Mouse (Mus musculus): ENCODE measurements at regions not wholly inside any gene's neighbourhood (a gene's known extent, or its start where the extent isn't known, plus 50 kb on each side); places are given as distances from the start of the nearest gene placed in this dataset.

DNA sequence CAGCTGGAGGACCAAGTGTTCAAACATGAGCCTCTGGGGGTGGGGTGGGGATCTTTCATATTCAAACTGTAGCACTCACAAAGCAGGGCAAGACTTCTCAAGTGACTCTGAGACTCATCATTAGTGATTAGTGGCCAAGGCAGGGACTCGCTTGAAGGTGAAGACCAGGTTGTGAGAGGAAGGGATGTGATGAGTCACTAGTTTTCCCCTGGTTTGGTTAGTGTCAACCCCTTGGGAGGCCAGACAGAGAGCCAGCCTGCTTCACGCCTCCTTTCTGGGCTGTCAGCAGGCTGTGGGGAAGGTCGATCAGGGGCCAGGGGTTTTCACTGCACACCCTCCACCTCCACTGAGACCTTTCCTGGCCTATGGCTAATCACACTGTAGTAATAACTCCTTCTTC lies 65.2 kb downstream of the Slc30a10 start:
- ATAC-seq (no peak), DNase-seq (ENCODE audit: low read depth, low spot score) (no peak)
- ChIA-PET CTCF (no interaction called here), POLR2A (no interaction called here)
- TF ChIP-seq CTCF (IDR thresholded peaks at IDR 0.05), result no peak
- H3K27me3 ChIP-seq, result no peaks in the 10 kb centered on the region
- in situ Hi-C loops (cut with MboI; ENCODE audit: low pct_unique_long_range_greater_than_20kb), result no loop called here

DNA sequence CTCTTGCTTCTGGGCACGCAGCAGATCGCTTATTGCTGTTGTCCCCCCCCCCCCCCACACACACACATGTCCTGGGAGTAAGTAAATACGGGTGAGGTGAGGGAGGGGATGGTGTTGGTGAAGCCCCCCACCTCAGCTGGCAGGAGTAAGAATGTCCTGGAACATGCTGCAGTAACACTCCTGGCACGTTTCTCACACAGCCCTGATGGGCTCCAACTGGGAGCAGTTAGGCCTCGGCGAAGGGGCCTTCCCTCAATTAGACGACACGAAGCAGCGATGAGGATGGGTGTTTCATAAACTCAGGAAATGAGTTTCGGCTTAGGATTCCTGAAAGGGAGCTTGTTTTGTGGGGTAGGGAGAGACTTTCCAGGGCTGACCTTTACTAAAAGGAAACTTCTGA lies 69.4 kb downstream of the Slc30a10 start:
- ATAC-seq (no peak), DNase-seq (ENCODE audit: low read depth, low spot score) (no peak)
- H3K27me3 ChIP-seq, result no peaks in the 10 kb centered on the region
- no peak for TF ChIP-seq CTCF (IDR thresholded peaks at IDR 0.05)
- ChIA-PET CTCF (no interaction called here), POLR2A (no interaction called here)
- in situ Hi-C loops (cut with MboI; ENCODE audit: low pct_unique_long_range_greater_than_20kb), result no loop called here

DNA sequence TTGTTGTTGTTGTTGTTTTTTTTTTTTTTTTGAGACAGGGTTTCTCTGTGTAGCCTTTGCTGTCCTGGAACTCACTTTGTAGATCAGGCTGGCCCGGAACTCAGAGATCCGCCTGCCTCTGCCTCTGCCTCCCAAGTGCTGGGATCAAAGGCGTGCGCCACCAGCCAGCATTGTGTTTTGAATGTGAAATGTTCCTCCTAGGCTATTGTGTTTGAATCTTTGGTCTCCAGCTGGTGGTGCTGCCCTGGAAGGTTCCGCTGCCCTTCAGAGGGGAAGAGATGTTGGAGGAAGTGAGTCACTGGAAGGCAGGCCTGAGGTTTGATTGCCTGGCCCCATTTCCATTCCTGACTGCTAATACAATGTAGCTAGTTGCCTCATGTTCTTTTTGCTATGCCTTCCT lies 78.8 kb downstream of the Slc30a10 start:
- CTCF ChIA-PET, result no interaction called here
- no peak for DNase-seq (ENCODE audit: low read depth, low spot score)

DNA sequence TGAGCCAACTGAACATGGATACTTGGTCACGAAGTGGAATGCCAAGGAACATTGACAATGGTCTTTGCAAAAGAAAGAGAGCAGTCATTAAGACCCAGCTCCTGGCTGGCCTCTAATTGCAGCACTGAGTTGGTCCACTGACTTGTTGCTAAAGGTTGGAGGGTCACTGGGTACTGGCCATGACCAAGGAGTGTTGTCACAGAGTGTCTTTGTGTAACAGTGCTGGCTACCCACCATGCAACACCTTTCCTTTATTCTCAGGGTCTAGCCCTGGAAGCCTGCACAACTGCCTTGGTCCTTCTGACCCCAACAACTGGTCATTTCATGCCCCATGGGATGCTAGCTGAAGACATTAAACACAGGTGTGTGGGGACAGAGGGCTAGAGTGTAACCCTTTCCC lies 79.5 kb downstream of the Slc30a10 start:
- TF ChIP-seq CTCF (IDR thresholded peaks at IDR 0.05), result no peak
- ChIA-PET CTCF (no interaction called here), POLR2A (no interaction called here)
- ATAC-seq (no peak), DNase-seq (ENCODE audit: low read depth, low spot score) (no peak)
- no peaks in the 10 kb centered on the region for H3K27me3 ChIP-seq
- in situ Hi-C loops (cut with MboI; ENCODE audit: low pct_unique_long_range_greater_than_20kb), result no loop called here

More for the DNA sequence above, 78.8 kb downstream of the Slc30a10 start:
- POLR2A ChIA-PET, result no interaction called here
- ATAC-seq, result no peak
- H3K27me3 ChIP-seq, result no peaks in the 10 kb centered on the region
- no peak for TF ChIP-seq CTCF (IDR thresholded peaks at IDR 0.05)
- in situ Hi-C loops (cut with MboI; ENCODE audit: low pct_unique_long_range_greater_than_20kb), result no loop called here

DNA sequence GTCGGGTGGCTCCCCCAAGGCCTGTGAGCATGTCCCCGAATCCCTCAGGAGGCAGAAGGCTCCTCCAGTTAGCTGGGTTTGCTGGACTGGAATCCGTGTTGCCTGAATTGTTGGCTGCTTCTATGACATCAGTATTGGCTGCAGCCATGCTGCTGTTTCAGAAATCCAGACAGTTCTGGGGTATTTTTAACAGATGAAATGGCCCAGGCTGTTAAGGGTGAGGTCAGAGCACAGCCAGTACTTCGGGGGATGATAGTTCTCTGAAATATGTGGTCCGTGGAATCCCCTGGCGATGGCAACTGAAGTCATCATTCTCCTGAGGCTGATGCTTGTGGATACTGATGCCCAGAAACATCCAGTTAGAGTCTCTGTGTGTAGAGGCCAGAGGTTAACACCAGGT lies 80.7 kb downstream of the Slc30a10 start:
- no peak for TF ChIP-seq CTCF (IDR thresholded peaks at IDR 0.05)
- H3K27me3 ChIP-seq, result no peaks in the 10 kb centered on the region
- in situ Hi-C loops (cut with MboI; ENCODE audit: low pct_unique_long_range_greater_than_20kb), result no loop called here
- DNase-seq (ENCODE audit: low read depth, low spot score), result no peak
- ATAC-seq, result no peak
- POLR2A ChIA-PET, result no interaction called here
- CTCF ChIA-PET, result interaction anchor here (1.0 kb wide), 1 partner anchor 10 kb away, joined by 3 read pairs; no protein-coding TSS in a partner anchor

DNA sequence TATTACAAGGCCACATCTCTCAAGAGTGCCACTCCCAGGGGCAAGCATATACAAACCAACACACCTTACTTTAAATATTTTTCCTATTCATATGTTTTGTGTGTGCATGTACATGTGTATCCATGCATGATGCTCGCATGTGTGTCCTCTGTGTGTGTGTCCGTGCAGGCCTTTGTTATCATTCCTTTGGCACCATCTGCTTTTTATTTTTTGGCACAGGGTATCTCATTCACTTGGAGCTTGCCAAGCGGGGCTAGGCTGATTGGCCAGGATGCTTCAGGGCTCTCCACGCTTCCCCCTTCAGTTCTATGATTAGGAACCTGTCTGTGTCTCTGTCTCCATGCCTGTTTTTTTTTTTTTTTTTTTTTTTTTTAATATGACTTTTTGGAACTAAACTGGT lies 82.6 kb downstream of the Slc30a10 start:
- ATAC-seq (no peak), DNase-seq (ENCODE audit: low read depth, low spot score) (no peak)
- TF ChIP-seq CTCF (IDR thresholded peaks at IDR 0.05), result no peak
- ChIA-PET POLR2A (no interaction called here), CTCF (no interaction called here)
- H3K27me3 ChIP-seq, result no peaks in the 10 kb centered on the region
- in situ Hi-C loops (cut with MboI; ENCODE audit: low pct_unique_long_range_greater_than_20kb), result no loop called here

DNA sequence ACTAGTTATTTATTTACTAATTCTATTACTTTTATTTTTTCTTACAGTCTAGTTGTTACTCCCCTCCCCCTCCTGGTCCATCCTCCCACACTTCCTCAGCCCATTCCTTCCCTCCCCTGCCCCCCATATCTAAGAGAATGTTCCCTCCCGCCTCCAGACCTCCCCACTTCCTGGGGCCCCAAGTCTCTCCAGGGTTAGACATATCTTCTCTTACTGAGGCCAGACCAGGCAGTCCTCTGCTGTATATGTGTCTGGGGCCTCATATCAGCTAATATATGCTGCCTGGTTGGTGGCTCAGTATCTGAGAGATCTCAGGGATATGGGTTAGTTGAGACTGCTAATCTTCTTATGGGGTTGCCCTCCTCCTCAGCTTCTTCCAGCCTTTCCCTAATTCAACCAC lies 84.8 kb downstream of the Slc30a10 start:
- peaks cover 6% of the 10 kb centered on the region for H3K27me3 ChIP-seq
- CTCF ChIA-PET, result no interaction called here
- POLR2A ChIA-PET, result no interaction called here
- in situ Hi-C loops (cut with MboI; ENCODE audit: low pct_unique_long_range_greater_than_20kb), result no loop called here
- TF ChIP-seq CTCF (IDR thresholded peaks at IDR 0.05), result no peak
- DNase-seq (ENCODE audit: low read depth, low spot score) (no peak), ATAC-seq (no peak)

DNA sequence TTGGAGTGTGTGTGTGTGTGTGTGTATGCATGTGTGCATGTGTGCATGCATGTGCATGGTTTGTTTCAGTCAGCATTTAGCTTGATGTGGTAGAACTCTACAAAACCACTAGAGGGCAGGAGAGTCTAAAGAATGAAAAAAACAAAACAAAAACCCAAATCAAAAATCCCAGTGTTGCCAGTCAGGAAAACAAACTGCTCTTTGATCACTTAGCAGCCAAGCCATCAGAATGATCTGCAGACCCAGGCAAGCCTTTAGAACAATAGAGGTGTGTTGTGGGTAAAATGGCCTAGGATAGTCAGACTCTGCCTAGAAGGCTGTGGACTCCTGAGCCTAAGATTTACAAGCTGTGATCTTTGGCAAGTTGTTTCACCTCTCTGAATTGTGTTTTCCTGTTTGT lies 91.7 kb downstream of the Slc30a10 start:
- in situ Hi-C loops (cut with MboI; ENCODE audit: low pct_unique_long_range_greater_than_20kb), result loop anchor here (10.0 kb wide), 3 partner anchors 138 to 1168 kb away; no protein-coding TSS in a partner anchor
- ChIA-PET CTCF (interaction anchor here (0.8 to 2.7 kb wide), 7 partner anchors 27 to 1176 kb away, joined by 3 to 10 read pairs (median 4); no protein-coding TSS in a partner anchor), POLR2A (interaction anchor here (0.6 kb wide), 1 partner anchor 26 kb away, joined by 3 read pairs; no protein-coding TSS in a partner anchor)
- DNase-seq (ENCODE audit: low read depth, low spot score) (peak; percentile 17), ATAC-seq (no peak)
- TF ChIP-seq CTCF (IDR thresholded peaks at IDR 0.05), result peak; percentile 70
- peaks cover 6% of the 10 kb centered on the region for H3K27me3 ChIP-seq

DNA sequence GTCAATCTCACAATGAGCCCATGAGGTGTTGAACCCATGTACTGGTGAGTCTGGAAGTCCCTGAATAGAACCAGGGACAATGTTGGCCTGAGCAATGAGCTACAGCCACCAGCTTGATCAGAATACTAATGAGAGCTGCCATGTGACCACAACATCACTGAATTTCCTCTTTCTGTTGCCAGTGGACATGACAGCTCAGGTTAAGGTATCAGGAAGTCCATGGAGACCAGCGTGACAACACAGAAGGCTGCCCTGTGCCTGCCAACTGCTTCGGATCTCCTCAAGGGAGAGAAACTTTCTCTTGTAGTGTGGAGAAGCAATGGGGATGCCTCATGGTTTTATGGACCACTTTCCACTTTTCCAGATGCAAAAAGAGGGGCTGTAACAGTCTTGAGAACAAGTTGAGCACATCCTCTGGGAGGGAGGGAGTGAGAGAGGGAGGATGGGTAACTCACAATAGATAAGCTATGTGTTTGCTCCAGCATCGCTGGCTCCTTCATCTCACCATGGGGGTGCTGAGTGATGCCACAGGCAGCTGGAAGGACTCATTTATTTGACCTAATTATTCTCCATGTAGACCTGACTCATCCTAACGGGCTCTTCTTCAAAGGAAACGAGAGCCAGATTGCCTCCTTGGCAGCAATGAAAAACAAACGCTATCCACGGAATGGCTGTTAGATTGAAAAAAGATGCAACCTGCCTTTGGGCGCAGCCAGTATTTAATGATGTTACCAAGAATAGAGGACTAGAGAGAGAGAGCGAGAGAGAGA lies 118.3 kb downstream of the Slc30a10 start:
- in situ Hi-C loops (cut with MboI; ENCODE audit: low pct_unique_long_range_greater_than_20kb), result no loop called here
- ATAC-seq, result no peak
- CTCF ChIA-PET, result interaction anchor here (1.1 to 2.5 kb wide), 2 partner anchors 26 to 42 kb away, joined by 3 to 9 read pairs; no protein-coding TSS in a partner anchor
- POLR2A ChIA-PET, result interaction anchor here (0.6 to 0.8 kb wide), 2 partner anchors 26 to 1103 kb away, joined by 3 read pairs; no protein-coding TSS in a partner anchor
- no peak for TF ChIP-seq CTCF (IDR thresholded peaks at IDR 0.05)
- no peaks in the 10 kb centered on the region for H3K27me3 ChIP-seq
- DNase-seq (ENCODE audit: low read depth, low spot score), result no peak

DNA sequence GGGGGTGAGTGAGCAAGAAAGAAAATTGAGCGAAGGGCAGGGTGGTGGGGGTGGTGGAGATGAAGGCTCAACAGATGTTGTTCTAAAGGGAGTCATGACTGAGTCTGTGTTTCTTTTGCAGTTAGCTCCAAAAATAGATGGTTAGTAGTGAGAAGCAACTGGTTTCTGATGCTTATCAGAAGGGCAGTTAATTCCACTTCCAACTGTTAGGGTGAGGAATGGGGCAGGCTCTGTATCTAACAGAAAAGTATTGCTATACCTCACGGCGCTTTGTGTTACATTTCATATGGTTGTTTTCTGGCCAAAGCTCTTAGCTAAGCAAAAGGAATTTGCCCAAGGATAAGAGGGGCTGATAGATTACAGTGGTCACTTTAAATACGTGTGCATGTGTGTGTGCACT lies 120.3 kb downstream of the Slc30a10 start:
- POLR2A ChIA-PET, result no interaction called here
- ATAC-seq (no peak), DNase-seq (ENCODE audit: low read depth, low spot score) (no peak)
- no peak for TF ChIP-seq CTCF (IDR thresholded peaks at IDR 0.05)
- CTCF ChIA-PET, result no interaction called here
- in situ Hi-C loops (cut with MboI; ENCODE audit: low pct_unique_long_range_greater_than_20kb), result no loop called here
- H3K27me3 ChIP-seq, result no peaks in the 10 kb centered on the region

DNA sequence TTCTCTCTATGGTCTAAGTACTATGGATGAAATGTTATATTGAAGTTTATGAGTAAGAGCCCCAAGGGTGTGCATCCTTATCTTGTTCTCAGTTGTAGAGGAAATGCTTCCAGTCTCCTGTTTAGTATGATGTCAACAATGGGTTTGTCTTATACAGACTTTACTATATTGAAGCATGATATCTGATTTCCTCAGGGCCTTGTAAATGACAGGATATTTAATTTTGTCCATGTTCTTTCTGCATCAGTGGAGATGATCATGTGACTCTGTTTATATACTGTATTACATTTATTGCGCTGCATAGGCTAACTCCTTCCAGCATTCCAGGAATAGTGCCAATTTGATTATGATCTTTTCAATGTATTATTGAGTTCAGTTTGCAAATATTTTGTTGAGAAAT lies 125.2 kb downstream of the Slc30a10 start:
- H3K27me3 ChIP-seq, result no peaks in the 10 kb centered on the region
- POLR2A ChIA-PET, result no interaction called here
- in situ Hi-C loops (cut with MboI; ENCODE audit: low pct_unique_long_range_greater_than_20kb), result no loop called here
- TF ChIP-seq CTCF (IDR thresholded peaks at IDR 0.05), result no peak
- ATAC-seq, result no peak
- CTCF ChIA-PET, result no interaction called here
- DNase-seq (ENCODE audit: low read depth, low spot score), result no peak
